Mouse (Mus musculus): ENCODE results near the gene Rac2.

Gene Rac2

GRCm38 (mm10) chr15:78572658-78573397, at the start of gene Rac2:
Gene Rac2 (minus strand): TSS chr15:78572783.
- no peak for DNase-seq (ENCODE audit: low spot score)

DNA sequence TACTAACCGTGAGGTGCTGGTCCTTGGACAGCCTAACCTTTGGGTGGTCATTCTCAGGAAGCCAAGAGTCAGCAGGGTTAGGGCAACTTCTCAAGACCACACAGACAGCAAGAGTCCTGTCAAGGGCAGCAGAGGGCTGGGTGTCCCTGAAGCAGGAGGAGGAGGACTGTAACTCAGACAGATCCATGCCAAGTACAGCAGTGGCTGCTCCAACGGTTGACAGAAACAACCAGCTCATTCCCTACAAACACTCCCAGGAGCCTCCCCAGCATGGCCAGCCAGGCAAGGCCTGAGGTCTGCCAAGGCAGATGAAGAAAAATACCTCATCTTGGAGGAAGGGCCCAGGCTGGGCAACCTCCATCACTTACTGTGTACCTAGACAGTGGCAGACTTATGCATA, 44.4 kb upstream of the Rac2 start:
- DNase-seq (ENCODE audit: low spot score), result no peak

DNA sequence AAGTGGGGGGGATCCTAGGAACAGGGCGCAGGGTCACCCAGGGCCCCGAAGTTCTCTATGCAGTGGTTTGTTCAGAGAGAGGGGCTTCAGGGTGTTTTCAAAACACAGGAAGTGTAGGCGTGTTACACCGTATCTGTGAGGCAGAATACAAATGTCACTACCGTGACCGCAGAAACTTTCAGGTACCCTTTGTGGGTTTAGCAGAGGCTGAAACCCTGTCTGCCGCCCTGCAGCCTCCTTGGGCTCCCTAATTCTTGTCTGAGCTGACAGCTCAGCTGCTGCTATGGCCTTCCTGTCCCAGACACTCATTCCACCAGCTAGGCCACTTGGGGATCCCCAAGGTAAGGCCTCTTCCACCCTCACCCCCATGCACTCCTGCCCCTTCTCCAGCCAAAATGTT, 42.0 kb upstream of the Rac2 start:
- DNase-seq (ENCODE audit: low spot score), result no peak

DNA sequence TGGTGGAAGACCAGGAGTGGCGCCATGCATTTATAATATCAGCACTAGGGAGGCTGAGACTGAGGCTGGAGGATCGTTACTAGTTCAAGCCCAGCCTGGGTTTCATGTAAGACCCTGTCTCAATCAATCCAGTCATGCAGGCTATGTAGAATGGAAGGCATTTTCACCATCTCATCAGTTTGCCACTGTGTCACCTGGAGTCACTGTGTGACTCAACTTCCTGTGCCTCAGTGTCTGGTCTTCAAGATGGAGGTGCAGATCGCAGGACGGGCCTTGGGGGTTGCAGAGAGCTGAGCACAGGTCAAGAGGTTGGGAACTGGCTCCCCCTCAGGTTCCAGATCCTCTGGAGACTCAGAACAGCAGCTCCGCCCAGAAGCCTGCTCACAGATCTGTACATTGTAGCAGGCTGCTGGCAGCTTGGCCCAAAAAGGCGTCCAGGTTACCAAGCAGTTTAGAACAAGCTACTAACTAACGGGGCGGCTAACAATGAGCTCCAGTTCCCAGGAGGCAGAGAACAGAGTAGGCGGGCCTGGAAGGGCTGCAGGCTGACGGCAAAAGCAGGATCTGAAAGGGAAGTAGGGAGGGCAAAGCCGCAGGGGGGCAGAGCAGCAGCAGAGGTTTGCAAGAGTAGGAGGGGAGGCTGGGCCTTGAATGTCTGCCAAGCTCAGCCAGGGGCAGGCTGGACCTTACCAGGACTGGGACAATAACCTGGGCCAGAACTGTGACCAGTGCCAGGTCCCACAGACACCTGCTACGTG, 38.3 kb upstream of the Rac2 start:
- peak; percentile 76 for DNase-seq (ENCODE audit: low spot score)

DNA sequence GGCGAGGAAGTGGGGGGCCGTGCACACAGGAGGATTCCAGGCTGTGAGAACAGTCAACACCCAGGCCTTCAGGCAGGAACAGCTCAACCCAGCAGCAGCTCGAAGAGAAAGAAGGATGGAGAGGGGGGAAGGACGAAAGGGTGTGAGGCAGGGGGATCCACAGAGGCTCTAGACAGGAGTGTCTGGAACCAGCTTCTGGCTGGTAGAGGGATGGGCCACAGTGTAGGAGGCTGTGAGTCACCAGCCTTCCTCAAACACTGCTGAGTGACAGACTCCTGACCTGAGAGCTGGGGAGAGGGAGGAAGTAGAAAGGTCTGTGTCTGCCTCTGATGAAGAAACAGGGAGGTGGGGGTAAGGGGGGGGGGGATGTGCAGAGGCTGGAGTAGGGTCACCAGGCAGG, 34.9 kb upstream of the Rac2 start:
- peak; percentile 63 for DNase-seq (ENCODE audit: low spot score)

DNA sequence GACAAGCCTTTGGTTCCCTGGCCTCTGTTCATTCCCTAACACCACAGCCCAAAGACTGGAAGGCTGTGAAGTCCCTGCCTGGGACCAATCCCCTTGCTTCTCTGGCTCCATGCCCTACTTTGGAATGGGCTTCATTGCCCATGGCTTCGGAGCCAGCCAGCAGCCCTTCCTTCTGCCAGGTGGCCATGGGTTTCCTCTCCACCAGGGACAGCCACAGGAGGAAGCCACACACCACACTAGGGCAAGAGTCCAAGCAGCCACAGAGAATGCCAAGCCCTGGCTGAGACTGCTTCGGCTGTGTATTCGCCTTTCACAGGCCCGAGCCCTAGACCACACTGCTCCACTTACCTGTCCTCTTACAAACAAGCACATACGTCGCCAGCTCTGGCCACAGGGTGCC, 33.5 kb upstream of the Rac2 start:
- DNase-seq (ENCODE audit: low spot score), result peak; percentile 51

GRCm38 (mm10) chr15:78605371-78605791, 32.8 kb upstream of the Rac2 start:
- DNase-seq (ENCODE audit: low spot score), result no peak

DNA sequence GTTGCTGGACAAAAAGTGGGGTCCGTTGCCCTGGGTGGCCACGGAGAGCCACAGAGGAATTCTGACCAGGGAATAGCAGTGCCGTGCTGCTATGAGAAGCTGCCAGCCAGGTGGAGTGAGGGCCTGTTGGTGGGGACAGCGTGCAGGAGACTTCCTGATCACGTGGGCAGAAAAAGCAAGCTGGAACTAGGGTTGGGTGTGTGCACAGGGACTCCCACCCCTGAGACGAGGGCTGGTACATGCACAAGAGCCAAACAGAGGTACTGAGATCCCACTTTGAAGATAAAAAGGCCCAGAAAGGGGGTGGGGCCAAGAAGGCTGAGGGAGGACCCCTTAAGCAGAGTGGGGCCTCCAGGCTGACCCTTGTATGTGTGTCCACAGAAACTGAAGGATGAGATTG, 31.7 kb upstream of the Rac2 start:
- DNase-seq (ENCODE audit: low spot score), result no peak

GRCm38 (mm10) chr15:78601180-78601579, 28.6 kb upstream of the Rac2 start:
- no peak for DNase-seq (ENCODE audit: low spot score)

- no peak for DNase-seq (ENCODE audit: low spot score)
Measured at GRCm38 (mm10) chr15:78599529-78600193, 27.1 kb upstream of the Rac2 start.

DNA sequence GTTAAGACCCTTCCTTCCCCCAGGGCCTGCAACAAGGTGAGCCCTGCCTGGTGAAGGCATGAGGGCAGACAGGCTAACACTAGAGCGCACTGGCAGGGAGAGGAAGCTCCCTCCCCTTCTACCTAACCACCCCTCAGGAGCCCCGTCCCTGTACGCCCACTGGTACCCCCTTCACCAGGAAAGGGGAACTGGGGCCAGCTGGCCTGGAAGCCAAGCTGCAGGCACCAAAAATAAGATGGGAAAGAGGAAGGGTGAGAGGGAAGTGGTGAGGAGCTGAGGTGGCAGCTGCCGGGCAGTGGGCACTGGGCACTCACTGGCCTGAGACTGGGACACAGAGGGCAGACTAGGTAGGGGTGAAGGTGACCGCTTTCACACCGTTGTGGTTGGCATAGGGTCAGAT, 26.5 kb upstream of the Rac2 start:
- DNase-seq (ENCODE audit: low spot score), result peak; percentile 56

DNA sequence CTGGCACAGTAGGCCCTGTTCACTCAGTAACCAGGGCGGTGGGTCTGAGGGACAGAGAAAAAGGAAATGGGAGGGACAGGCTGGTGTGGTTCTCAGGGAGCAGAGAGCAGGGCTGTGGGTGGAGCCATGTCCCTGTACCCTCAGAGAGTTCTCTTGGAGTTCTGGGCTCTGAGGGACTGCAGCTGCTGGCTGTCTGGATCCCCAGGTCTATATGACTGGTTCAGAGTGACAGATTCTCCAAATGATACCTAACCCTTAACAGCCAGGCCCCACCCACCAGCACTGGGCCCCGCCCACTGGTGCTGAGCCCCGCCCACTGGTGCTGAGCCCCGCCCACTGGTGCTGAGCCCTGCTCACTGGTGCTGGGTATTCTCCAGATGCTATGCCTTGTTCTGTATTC, 25.1 kb upstream of the Rac2 start:
- DNase-seq (ENCODE audit: low spot score), result peak; percentile 53

GRCm38 (mm10) chr15:78596914-78597313, 24.3 kb upstream of the Rac2 start, which contains the start of gene Cyth4:
Gene Cyth4 (plus strand): TSS chr15:78597047.
- peak; percentile 61 for DNase-seq (ENCODE audit: low spot score)

- no peak for DNase-seq (ENCODE audit: low spot score)
Measured at GRCm38 (mm10) chr15:78596504-78596903, 23.9 kb upstream of the Rac2 start.

GRCm38 (mm10) chr15:78595468-78595867, 22.9 kb upstream of the Rac2 start:
- DNase-seq (ENCODE audit: low spot score), result no peak

DNA sequence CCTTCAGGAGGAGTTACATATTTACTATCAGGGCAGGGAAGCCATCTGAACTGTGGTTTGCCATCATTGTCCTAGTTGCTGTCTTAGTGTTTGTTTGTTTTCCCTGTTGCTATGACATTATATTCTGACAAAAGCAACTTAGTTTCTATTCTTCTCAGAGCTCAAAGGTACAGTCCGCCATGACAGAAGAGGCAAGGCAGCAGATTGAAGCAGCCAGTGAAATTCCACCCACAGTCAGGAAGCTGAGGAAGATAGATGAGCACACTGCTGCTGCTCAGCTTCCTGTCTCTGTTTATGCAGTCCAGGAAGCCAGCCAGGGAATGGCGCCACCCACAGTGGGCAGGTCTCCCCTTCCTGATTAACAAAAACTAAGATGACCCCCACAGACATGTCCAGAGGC, 22.2 kb upstream of the Rac2 start:
- DNase-seq (ENCODE audit: low spot score), result no peak

DNA sequence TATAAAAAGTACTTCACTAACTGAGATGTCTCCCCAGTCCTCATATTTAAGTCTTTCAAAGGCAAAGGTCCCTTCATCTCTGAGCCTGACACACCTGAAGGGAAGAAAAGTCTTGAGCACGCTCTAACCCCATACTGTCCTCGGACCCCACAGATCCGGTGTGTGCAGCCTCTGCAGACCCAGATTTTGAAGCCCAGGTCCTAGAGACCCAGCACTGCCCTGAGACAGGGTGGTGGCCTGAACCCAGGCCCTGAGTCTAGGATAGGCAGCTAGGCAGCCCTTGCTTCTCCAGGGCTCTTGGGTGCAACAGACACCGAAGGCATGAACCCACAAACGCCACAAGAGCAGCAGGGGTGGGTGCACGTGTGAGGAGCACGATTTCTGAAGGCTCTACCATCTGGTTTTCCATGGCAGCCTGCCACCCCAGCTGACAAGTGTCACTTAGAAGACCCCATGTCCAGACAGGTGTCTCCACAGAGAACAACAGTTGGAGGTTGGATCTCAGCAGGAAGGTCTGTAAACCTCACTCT, 21.4 kb upstream of the Rac2 start:
- DNase-seq (ENCODE audit: low spot score), result no peak

GRCm38 (mm10) chr15:78592452-78592968, 19.9 kb upstream of the Rac2 start:
- DNase-seq (ENCODE audit: low spot score), result no peak

GRCm38 (mm10) chr15:78591680-78592451, 19.3 kb upstream of the Rac2 start:
- DNase-seq (ENCODE audit: low spot score), result no peak

GRCm38 (mm10) chr15:78590785-78591184, 18.2 kb upstream of the Rac2 start:
- DNase-seq (ENCODE audit: low spot score), result no peak

- no peak for DNase-seq (ENCODE audit: low spot score)
Measured at GRCm38 (mm10) chr15:78589936-78590335, 17.4 kb upstream of the Rac2 start.

DNA sequence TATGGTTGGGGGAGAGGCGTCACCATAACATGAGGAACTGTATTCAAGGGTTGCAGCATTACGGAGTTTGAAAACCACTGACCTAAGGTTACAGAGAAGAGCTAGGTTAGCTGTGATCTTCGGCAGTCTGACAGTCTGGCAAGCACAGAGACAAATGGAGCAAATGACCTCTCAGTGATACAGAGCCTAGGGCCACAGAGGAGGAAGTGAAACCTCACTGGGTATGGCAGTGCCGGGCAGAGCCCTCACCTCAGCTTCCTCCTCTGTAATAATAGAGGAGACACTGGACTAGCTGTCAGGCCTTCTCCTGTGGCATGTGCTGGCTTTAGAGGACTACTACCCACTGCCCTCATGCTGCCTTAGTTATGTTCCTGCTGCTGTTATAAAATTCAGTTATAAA, 16.3 kb upstream of the Rac2 start:
- DNase-seq (ENCODE audit: low spot score), result peak; percentile 50

Data from layer of hippocampus, adult 11-12 months (tissue).